Mouse (Mus musculus) bone marrow, adult 2 months (tissue): Measurements from ENCODE around the gene Tbxa2r. TPM values are rescaled to one million over a fixed set of nuclear protein-coding genes. Genes with fewer than 3 reads are reported as not detected.

Source experiments
- H3K27ac ChIP-seq: fragments of 200-500 bp; 2 replicates; pipeline ENCODE4 v1.5.1; 2012; ENCODE audit warnings: low read depth, mild to moderate bottlenecking, control low read depth, inconsistent platforms, low read length; ENCODE audit not compliant: control insufficient read depth, poor library complexity, insufficient read depth
- H3K4me1 ChIP-seq: fragments of 200-500 bp; 2 replicates; pipeline ENCODE4 v1.6.1; 2011; ENCODE audit warnings: low read length; ENCODE audit not compliant: control insufficient read depth, insufficient read depth
- H3K4me3 ChIP-seq: fragments of 200-500 bp; replicated peaks from 2 replicates; pipeline ENCODE3; 2011; ENCODE audit warnings: mild to moderate bottlenecking, low read depth, low read length, control low read depth; ENCODE audit not compliant: control insufficient read depth
- CTCF ChIP-seq: fragments of 200-500 bp; IDR thresholded peaks from 2 replicates; pipeline ENCODE4 v1.5.1; 2011; ENCODE audit warnings: low read length, control low read depth; ENCODE audit not compliant: control insufficient read depth, insufficient read depth
- POLR2A ChIP-seq: fragments of 200-500 bp; IDR thresholded peaks from 2 replicates; pipeline ENCODE4 v1.6.1; 2011; ENCODE audit warnings: low read depth, mild to moderate bottlenecking, control low read depth, low read length, borderline replicate concordance; ENCODE audit not compliant: control insufficient read depth
- WGBS: fragments of 180-500 bp; shearing (Covaris S2); methylation state at CpG from one replicate; pipeline ENCODE4 v1.1.7; 2018; 5-methylcytosine and 5-hydroxymethylcytosine counted together
- polyA plus RNA-seq: library from polyadenylated mRNA; stranded (reverse); fragments of >200 nt; gene quantifications from 2 replicates; pipeline ENCODE4 v1.2.4, GENCODE M21; 2011; ENCODE audit warnings: low replicate concordance; ENCODE audit not compliant: missing spikeins, insufficient read depth, insufficient read length

Gene Tbxa2r
- polyA plus RNA-seq, 1 experiment = 7.9 TPM

- Histone ChIP-seq H3K27ac (peak overlapping the region; percentile 6; the same call in 1 of the 2 replicates), H3K4me1 (peaks cover 12% of the 10 kb centered on the region), H3K4me3 (no peak overlapping the region)
- TF ChIP-seq CTCF (no peak), POLR2A (no peak)
- WGBS = 83% methylated on average over 8 of the region's 8 CpGs
Measured at GRCm38 (mm10) chr10:81360721-81361120, 32.2 kb downstream of the Tbxa2r start.

- Histone ChIP-seq H3K27ac (peak overlapping the region; percentile 67), H3K4me3 (no peak overlapping the region), H3K4me1 (peaks cover 8% of the 10 kb centered on the region)
- TF ChIP-seq POLR2A (peak; percentile 66; the same call in 1 of the 2 replicates), CTCF (no peak)
- WGBS = 64% methylated on average over 12 of the region's 12 CpGs
Measured at GRCm38 (mm10) chr10:81362336-81362949, 33.9 kb downstream of the Tbxa2r start.

GRCm38 (mm10) chr10:81363436-81364346, 35.2 kb downstream of the Tbxa2r start:
- Histone ChIP-seq H3K4me1 (peaks cover 7% of the 10 kb centered on the region), H3K4me3 (no peak overlapping the region), H3K27ac (peak overlapping the region; percentile 67; the same call in 1 of the 2 replicates)
- WGBS = 91% methylated on average over 54 of the region's 54 CpGs
- TF ChIP-seq CTCF (no peak), POLR2A (no peak)

- peaks cover 7% of the 10 kb centered on the region for H3K4me1 ChIP-seq
- no peak overlapping the region for H3K4me3 ChIP-seq
- TF ChIP-seq POLR2A = 0 out of 2 replicates have a peak, but pooled peaks have one; percentile 39
- no peak for TF ChIP-seq CTCF
- WGBS = 89% methylated on average over 28 of the region's 28 CpGs
- no peak overlapping the region for H3K27ac ChIP-seq
Measured at GRCm38 (mm10) chr10:81364666-81365065, 36.1 kb downstream of the Tbxa2r start.

GRCm38 (mm10) chr10:81365073-81365472, 36.5 kb downstream of the Tbxa2r start:
- H3K4me1 ChIP-seq = peaks cover 7% of the 10 kb centered on the region
- no peak overlapping the region for H3K4me3 ChIP-seq
- 0 out of 2 replicates have a peak overlapping the region, but pooled peaks have one; percentile 40 for H3K27ac ChIP-seq
- WGBS = 72% methylated on average over 4 of the region's 4 CpGs
- no peak for TF ChIP-seq POLR2A
- TF ChIP-seq CTCF = no peak

GRCm38 (mm10) chr10:81365672-81366476, 37.3 kb downstream of the Tbxa2r start, which contains the start of gene 4930404N11Rik:
4930404N11Rik (minus strand) TSS chr10:81365816.
- H3K4me1 ChIP-seq = peaks cover 7% of the 10 kb centered on the region
- H3K27ac ChIP-seq = peak within 1 kb of the TSS; percentile 45
- no peak for TF ChIP-seq CTCF
- TF ChIP-seq POLR2A = peak; percentile 50; the same call in 1 of the 2 replicates
- no peak within 1 kb of the TSS for H3K4me3 ChIP-seq
- WGBS = 30% methylated on average over 12 of the region's 12 CpGs

GRCm38 (mm10) chr10:81366477-81367206, 38.1 kb downstream of the Tbxa2r start:
- peak overlapping the region; percentile 45; the same call in 1 of the 2 replicates for H3K27ac ChIP-seq
- TF ChIP-seq POLR2A (no peak), CTCF (no peak)
- no peak overlapping the region for H3K4me3 ChIP-seq
- WGBS = 60% methylated on average over 6 of the region's 6 CpGs
- peaks cover 7% of the 10 kb centered on the region for H3K4me1 ChIP-seq

GRCm38 (mm10) chr10:81367207-81367495, 38.6 kb downstream of the Tbxa2r start:
- Histone ChIP-seq H3K4me1 (peaks cover 4% of the 10 kb centered on the region; the same call in 1 of the 2 replicates), H3K4me3 (no peak overlapping the region), H3K27ac (peak overlapping the region; percentile 30; the same call in 1 of the 2 replicates)
- TF ChIP-seq POLR2A = no peak
- no peak for TF ChIP-seq CTCF
- 88% methylated on average over 6 of the region's 6 CpGs for WGBS
